Mouse (Mus musculus) urinary bladder, adult 2 months (tissue): ENCODE measurements around the gene Pfn3. TPM values are rescaled to one million over a fixed set of nuclear protein-coding genes. Genes with fewer than 3 reads are reported as not detected.

Experiments used
- DNase-seq: peaks from one replicate; pipeline ENCODE4 v3.0.0; 2022; ENCODE audit warnings: low spot score
- polyA plus RNA-seq: library from polyadenylated mRNA; depleted of rRNA; stranded (reverse); fragments of >200 nt; gene quantifications from 2 replicates; pipeline ENCODE4 v1.2.3, GENCODE M21; 2012; rRNA removed

Gene Pfn3
- polyA plus RNA-seq, 1 experiment: not detected

GRCm38 (mm10) chr13:55398088-55398487 lies 16.9 kb downstream of the Pfn3 start, which contains the start of gene Slc34a1:
Gene Slc34a1 (plus strand): TSS chr13:55398187.
- no peak for DNase-seq

GRCm38 (mm10) chr13:55392933-55393332 lies 22.1 kb downstream of the Pfn3 start:
- DNase-seq: no peak

DNA sequence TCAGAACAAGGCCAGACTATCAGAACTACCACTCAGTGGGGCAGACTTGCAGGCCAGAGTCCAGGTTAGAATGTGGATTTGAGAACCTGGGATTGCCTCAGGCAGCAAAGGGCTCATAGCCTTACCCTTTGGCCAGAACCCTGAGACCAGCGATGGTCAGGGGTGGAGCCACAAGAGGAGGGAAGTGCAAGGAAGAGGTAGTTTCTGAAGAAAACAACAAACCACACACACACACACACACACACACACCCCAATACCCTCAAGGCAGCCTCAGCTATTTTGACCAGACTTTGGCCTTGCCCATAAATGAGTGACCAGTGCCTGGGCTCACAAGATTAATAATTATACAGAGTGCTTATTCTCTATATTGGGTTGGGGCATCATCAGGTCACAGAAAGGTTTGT lies 23.4 kb downstream of the Pfn3 start:
- no peak for DNase-seq

DNA sequence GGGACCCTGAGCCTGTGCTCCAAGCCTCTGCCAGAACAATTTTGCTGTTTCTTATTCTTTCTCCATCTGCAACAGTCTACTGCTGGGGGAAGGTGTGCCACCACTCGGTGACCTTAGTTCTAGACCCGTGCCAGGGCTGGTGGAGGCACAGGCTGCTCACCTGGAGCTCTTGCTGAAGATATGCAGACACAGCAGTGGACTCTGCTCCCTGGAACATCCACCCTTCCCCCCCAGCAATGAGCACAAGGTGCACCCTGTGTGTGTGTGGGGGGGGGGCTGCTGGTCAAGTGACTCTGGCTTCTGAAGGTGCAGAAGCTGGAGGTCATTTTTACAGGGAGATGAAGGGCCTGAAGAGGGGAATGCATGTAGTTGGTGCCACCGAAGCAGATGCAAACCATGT lies 24.4 kb downstream of the Pfn3 start:
- no peak for DNase-seq

DNA sequence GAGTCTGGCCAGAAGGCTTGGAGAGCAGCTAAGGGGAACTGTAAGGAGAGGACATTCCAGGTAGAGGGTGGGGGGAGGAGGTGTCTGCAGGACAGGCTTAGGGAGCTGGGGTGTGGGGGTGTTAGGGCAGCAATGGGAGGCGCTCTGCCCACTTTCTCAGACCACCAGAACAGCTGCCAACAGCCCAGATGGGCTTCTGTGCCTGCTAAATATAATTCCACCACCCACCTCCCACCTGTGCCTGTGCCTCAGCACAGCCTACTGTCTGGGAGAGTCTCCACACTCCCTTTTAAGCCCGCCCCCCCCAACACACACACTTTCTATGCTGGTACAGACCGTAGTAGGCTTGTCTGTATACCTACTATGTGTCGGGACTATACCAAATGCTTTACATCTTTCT lies 33.2 kb downstream of the Pfn3 start:
- no peak for DNase-seq

DNA sequence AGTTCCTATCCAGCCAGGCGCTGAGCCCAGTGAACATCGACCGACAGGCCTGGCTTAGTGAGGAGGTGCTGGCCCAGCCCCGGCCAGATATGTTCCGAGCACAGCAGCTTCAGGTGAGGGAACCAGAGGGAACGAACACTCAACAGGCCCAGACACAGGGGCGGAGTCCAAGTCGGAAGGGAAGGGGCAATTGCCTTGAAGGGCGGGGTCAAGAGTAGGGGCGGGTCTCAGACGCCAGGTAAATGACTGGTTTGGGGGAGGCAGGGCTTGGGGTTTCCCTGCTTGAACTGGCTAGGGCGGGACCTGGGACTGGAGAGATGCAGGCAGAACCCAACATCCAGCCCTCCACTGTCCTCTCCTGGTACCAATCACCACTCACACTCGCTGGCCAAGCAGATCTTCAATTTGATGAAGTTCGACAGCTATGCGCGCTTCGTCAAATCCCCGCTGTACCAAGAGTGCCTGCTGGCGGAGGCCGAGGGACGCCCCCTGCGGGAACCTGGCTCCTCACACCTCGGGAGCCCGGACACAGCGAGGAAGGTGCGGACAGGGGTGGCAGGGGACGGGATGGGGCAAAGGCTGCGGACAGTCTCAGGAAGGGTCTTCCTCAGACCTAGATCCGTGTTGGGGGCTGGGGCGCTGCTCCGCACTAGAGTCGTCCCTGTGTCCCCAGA lies 36.0 kb downstream of the Pfn3 start:
- DNase-seq: no peak

DNA sequence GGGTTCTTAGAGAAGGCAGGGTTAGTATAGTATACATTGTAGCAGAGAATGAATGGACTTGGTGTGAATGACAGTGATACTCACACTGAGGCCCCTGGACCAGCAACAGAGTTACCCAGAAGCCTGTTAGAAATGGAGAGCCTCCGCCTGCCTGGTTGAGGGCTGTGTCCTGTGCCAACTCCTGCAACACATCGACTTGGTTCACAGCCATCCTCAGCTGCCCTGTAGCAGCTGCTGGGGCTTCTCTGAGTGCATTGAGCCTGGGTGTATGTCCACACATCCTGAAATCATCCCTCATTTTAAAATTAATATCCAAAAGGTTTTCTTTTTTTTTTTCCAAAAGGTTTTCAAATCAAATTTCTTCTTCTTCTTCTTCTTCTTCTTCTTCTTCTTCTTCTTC lies 39.2 kb downstream of the Pfn3 start:
- no peak for DNase-seq

GRCm38 (mm10) chr13:55374206-55374924 lies 40.7 kb downstream of the Pfn3 start:
- no peak for DNase-seq

- DNase-seq: no peak
These were observed 43.3 kb downstream of the Pfn3 start for GRCm38 (mm10) chr13:55371740-55372139.

DNA sequence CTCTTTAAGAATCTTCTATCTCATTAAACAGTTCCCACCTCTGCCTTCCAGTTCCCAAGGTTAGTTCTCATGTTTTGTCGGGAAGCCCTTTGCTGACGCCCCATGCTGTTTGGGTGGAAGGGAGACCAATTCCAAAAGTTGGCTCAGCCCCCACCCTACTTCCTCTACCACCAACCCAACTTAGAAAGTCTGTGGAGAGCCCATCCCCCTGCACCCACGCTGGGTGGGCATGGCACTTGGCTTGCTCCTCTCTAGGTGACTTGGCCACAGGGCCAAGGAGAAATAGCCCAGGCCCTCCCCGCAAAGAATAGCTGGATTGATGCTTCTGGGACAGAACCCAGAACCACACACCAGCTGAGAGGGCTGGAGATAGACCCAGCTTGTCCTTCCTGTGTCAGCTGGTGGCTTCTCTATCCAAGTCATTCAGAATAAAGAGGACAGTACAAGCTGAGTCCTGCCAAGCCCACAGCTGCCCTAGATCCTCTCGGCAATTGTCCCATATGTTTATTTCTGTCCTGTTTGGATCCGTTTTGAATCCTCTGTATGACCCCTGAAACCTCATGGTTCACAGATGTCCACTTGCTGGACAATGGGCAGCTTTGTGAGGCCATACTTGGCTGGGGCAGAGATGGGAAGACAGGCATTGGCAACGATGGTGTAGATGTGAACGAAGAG lies 43.9 kb downstream of the Pfn3 start:
- DNase-seq: no peak

DNA sequence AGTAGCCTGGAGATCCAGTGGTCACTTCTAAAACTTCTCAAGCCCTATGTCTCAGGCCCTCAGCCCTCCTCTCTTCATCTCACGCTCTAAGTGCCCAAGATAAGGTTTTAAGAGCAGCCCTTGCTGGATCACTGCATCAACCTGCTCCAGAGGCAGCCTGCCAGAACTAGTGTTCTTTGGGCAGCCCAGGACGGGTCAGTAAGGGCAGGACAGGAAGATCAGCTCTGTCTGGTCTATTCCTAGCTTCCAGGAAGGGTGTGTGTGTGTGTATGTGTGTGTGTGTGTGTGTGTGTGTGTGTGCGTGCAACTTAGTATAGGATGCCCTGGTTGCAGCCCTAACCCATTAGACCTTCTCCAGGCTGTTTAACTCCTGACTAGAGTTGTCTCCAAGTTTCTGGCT lies 44.8 kb downstream of the Pfn3 start:
- DNase-seq: no peak

- no peak for DNase-seq
These were observed 45.4 kb downstream of the Pfn3 start, which contains the start of gene Rgs14 for GRCm38 (mm10) chr13:55369531-55370114. Gene Rgs14 (plus strand): TSS chr13:55369732.

GRCm38 (mm10) chr13:55368401-55368800 lies 46.6 kb downstream of the Pfn3 start:
- DNase-seq: no peak

Other genes starting within 250 kb of the Pfn3 start
- gene Nsd1, start 205.4 kb downstream of the Pfn3 start, polyA plus RNA-seq: 25.8 and 32.1 TPM in 2 replicates
- gene Prelid1, start 94.7 kb downstream of the Pfn3 start, polyA plus RNA-seq: 168 and 176 TPM in 2 replicates
- 100.0 and 134 TPM in 2 replicates for gene Rab24, start 93.3 kb downstream of the Pfn3 start, polyA plus RNA-seq
- gene Mxd3, start 85.4 kb downstream of the Pfn3 start, polyA plus RNA-seq: 1.3 and 1.9 TPM in 2 replicates
- gene Lman2, start 52.4 kb downstream of the Pfn3 start, polyA plus RNA-seq: 67.3 and 72.5 TPM in 2 replicates
- 2.0 and 2.7 TPM in 2 replicates for gene Rgs14, start 45.5 kb downstream of the Pfn3 start, polyA plus RNA-seq
- 0.44 and 0.52 TPM in 2 replicates for gene Slc34a1, start 17.0 kb downstream of the Pfn3 start, polyA plus RNA-seq
- gene F12, start 11.6 kb upstream of the Pfn3 start, polyA plus RNA-seq: 0.06 and 0.07 TPM in 2 replicates
- gene Grk6, start 29.8 kb upstream of the Pfn3 start, polyA plus RNA-seq: 37.4 and 42.4 TPM in 2 replicates
- 3.5 and 3.8 TPM in 2 replicates for gene Prr7, start 49.0 kb upstream of the Pfn3 start, polyA plus RNA-seq
- gene Dbn1, start 72.9 kb upstream of the Pfn3 start, polyA plus RNA-seq: 43.0 and 45.3 TPM in 2 replicates
- gene Pdlim7, start 98.4 kb upstream of the Pfn3 start, polyA plus RNA-seq: 382 and 383 TPM in 2 replicates
- gene Dok3, start 114.1 kb upstream of the Pfn3 start, polyA plus RNA-seq: 5.1 and 6.9 TPM in 2 replicates
- 45.1 and 51.6 TPM in 2 replicates for gene Ddx41, start 121.4 kb upstream of the Pfn3 start, polyA plus RNA-seq
- 86.0 and 97.9 TPM in 2 replicates for gene Fam193b, start 155.9 kb upstream of the Pfn3 start, polyA plus RNA-seq
- gene Tmed9, start 158.5 kb upstream of the Pfn3 start, polyA plus RNA-seq: 136 and 157 TPM in 2 replicates
- gene B4galt7, start 184.7 kb upstream of the Pfn3 start, polyA plus RNA-seq: 17.7 and 22.1 TPM in 2 replicates
- gene Caml, start 207.8 kb upstream of the Pfn3 start, polyA plus RNA-seq: 44.0 and 46.8 TPM in 2 replicates
- 33.9 and 35.8 TPM in 2 replicates for gene Ddx46, start 219.8 kb upstream of the Pfn3 start, polyA plus RNA-seq